Mouse (Mus musculus) T-cell, adult 2 months (primary cell): Measurements from ENCODE around the gene Amph.
"Not testable (repeated sequence)": the region's sequence is repeated elsewhere in the genome, so short reads cannot be mapped to it uniquely, and the experiment has no call there.

Source experiments
- DNase-seq: peaks from one replicate; pipeline ENCODE4 v3.0.0; 2022; ENCODE audit warnings: low spot score

The Amph gene

DNA sequence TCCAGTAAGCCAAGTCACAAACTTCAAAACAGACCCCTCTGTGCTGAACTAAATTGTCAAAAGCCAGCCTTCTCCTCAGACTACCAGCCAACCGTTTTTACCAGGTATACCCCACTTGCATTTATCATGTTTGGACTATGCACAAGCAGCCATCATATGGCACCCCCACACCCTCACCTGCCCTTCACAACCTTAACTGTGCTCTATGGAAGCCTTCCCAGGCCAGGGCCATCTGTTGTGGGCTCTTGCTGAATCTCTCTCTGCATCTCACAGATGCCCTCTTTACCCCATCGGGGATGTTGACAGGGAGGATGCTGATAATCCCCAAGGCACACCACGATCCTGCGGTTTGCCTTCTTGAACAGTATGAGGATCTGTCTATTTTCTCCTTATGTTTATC lies 77.9 kb downstream of the Amph start:
- no peak for DNase-seq

DNA sequence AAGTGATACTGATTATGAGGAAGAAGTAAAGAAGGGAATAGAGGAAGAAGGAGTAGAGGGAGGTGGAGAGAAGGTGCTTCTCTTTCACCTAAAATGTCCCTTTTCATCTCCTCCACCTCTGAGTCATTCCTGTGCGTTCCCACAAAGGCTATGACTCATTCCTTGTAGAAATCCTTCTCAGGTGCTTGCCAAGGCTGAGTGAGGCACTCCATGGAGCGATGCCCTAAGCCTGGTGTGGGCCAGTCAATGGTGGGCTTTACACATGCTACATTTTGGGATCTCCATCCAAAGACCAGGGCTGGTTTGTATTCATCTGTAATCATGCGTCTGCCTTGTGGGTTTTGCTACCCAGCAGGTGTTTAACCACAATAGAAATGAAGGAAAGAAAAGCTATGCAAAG lies 78.9 kb downstream of the Amph start:
- DNase-seq: no peak

DNA sequence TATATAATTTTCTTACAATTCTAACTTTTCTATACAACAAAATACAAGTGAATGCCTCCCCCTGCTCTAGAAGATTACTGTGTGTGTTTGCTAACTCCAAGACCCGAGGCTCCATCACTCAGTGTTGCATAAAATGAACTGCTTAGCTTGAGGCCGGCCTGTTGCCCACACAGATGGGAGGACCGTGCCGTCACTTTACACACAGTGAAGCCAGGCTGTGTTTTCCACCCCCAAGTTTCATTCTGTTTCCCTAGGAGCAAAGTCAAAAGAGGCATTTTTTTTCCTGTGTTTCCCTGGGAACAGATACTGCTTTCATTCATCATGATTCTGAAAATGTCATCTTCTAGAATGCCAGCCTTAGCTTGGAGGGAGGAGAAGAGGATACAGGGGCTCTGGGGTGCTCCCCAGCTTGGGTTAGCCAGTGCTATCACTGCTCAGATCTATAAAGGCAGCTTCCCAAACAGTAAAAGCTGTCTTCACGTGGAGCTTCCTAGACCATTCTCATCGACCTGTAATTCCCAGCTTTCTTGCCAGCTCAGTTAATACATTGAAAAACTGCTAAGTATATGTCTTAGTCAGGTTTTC lies 79.9 kb downstream of the Amph start:
- no peak for DNase-seq

DNA sequence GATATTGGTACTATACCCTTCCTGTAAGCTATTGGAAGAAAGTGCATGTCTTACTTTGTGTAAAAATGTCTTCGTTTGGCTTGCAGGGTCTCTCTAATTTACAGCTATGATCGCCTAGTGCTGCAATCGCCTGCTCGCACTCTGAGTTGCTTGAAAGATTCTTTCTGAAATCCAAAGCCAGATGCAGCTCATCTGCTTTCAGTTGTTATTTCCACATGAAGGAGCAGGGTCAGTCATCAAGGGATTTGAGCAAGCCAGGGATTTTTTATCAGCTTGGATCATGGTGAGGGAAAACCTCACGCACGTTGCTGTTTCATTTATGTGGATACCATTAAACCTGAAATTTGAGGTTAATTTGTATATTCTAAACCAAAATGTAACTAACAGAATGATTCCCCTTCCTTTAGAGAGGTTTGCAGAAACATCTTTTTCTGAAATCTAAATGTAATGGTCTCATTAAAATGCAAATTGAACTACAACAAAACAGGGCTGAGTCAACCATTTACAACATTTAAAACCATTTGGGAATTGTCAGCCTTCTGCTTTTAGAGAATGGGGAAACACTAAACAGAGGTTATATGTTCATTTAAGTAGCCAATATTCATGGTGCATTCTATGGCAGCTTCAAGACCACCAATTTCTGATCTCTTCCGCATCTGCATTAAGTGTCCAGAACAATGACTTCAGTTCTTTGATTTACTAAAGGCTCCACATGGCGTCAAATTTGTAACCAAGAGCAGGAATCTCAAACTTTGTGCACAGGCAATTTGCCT lies 84.1 kb downstream of the Amph start:
- DNase-seq: no peak

DNA sequence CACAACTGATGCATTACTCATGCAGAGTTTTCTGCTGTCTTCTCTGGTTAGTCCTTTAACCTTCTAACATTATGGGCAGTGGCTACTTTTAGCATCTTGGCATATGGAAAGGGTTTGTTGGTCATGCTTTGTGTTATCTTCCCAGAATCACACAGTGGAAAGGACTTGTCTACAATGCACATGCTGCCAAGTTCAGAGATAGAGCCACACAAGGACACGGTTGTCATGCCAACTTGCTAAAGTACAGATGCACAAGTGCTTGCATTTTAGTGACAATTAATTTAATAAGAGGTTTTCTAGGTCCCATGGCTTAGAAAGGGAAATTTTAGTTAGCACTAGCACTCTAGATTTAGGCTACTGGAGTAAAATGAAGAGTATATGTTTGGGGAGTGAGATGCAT lies 104.1 kb downstream of the Amph start:
- DNase-seq: no peak

DNA sequence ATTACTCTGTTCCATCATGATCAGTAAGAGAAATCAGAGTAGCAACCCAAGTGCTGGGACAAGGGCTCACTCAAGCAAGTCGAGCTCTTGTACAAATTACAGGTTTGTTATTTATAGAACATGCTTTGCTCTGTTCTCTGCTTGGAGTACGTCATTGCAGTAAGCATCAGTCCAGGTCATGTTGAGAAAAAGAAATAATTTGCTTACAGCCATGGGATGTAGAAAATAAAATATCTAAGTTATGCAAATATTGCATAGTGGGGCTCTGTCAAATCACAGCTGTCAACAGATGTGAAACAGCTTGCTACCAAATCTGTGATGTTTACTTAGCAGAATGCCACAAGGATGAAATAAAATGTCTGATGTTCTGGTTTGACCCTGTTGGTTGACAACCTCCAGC lies 106.5 kb downstream of the Amph start:
- no peak for DNase-seq

DNA sequence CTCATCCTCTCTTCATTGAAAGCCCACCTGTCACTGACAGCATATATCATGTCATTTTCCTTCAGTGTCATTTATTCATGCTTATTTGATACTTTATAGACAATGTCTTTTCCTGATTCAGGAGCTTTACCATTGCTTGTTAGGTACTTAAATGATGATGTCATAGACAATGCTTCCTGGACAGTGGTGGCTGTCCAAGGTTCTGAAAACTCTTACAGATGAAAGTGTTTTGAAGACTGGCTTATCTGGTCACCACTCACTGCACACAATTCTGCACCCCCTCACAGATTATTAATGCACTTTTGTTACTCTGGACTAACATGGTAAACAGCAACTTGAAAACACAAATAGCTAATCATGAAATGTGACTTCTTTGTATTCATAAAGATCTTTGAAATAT lies 124.3 kb downstream of the Amph start:
- no peak for DNase-seq

DNA sequence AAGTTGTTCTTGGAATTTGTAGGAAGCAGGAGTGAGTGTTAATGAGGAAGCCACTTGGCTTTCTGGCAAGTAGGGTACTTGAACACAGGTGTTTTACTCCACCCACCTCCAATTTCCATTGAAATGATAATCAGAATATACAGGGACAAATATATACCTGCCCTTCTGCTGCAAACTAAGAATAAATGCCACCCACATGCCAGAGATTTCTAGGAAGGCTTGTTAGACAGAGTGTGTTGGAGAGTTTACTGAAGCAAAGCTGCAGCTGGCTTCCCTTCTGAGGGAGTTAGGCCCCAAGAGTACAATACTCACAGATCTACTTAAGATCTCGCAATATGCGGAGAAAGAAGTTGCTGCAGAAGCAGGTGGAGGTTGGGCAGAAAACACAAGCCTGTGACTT lies 129.4 kb downstream of the Amph start:
- no peak for DNase-seq

DNA sequence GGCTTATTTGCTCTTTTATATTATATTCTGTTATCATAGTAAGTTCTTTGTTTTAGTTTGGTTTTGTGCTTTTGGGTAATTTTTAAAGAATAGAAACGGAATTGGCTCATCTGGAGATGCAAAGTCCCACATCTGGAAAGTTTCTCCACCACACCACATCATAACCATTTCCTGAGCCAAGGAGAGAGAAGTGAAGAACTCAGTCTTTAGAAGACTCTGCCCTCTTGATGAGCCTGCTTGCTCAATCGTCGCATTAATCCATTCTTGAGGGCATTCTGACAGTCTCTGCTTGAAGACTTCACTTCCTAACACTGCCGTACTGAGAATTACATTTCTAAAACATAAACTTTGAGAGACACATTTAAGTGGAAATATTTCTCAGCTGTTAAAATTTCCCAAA lies 133.9 kb downstream of the Amph start:
- no peak for DNase-seq

DNA sequence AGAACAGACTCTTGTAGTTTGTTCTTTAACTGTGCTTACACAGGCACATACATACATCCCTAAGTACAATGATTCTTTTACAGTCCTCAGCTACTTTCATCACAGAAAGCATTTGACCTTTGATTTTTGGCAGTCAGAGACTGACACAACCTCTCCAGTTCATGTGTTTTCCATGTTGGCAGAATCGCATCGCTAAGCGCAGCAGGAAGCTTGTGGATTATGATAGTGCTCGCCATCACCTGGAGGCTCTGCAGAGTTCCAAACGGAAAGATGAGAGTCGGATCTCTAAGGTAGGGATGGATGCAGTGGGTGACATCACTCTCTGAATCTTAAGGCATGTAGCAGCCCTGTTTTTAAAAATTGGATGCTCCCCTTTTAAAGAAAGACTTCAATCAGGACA lies 146.6 kb downstream of the Amph start:
- DNase-seq: no peak

DNA sequence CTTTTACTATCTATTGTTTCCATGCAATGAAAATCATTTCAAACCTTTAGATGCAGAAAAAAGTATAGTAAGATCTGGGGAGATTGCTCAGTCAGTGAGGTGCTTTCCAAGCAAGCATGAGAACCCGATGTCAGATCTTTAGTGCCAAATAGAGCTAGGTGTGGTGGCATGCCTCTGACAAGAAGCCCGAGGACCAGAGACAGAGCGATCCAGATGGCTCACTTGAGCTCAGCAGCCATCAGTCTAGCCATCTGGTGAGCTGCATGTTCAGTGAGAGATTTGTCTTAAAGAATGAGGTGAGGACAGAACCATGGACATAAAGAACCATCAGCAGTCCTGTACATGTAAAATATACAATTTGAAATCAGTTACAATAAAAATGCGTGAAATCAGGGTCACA lies 149.1 kb downstream of the Amph start:
- no peak for DNase-seq

DNA sequence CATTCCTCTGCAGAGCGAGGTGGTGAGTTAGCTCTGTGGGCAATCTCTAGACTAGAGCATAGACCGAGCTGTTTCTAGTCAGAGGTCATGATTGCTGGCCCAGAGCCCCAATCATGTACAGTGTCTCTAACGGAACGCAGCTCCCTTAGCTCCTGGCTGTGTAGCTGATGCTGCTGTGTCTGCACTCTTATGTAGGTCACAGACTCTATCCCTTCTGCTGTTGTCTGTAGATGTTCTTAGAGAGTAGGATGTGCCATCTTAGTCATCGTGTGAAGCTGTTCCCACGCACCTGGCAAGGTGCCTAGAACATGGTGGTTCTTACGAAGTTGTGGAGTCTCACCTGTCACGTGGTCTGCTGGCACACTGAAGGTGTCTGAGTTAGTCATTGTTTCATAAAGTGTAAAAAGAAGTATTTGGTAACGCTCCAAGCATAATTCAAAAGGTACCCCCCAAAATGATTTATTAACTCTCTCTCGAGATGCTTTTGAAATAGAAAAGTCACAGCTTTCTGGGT lies 153.9 kb downstream of the Amph start:
- DNase-seq: no peak

DNA sequence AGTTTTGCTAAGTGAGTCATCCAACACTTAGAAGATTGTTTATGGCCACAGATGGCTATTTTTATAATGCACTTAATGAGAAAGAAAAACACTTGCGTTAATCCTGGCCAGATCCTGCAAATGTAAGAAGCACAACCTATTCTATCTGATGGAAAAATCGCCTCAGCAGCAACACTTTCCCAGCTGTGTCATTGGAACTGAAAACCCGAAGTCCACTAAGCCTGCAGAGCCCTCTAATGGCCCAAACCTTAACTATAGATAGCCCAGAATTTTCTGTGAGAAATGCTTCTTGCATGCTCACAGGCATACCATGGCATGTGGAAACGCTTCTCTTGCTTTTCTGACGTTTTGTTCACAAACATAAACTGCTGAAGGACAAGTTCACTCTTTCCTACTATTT lies 158.4 kb downstream of the Amph start:
- no peak for DNase-seq

DNA sequence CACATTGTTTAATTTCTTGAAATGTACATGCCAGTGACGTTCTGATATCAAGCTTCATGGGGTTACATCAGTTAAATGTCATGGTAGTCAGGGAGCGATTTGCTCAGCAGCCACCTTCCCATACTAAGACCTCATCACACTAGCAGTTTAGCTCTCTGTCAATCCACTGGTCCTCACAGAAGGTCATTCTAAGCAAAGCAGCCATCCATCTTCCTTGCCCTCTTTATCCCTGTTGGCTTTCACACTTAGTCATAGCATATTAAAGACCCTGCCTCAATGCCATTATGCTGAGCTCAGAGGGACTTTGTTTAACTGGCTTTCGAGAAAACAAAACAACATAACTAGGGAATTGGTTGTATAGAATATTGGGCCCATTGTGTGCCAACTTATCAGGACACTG lies 161.3 kb downstream of the Amph start:
- no peak for DNase-seq

DNA sequence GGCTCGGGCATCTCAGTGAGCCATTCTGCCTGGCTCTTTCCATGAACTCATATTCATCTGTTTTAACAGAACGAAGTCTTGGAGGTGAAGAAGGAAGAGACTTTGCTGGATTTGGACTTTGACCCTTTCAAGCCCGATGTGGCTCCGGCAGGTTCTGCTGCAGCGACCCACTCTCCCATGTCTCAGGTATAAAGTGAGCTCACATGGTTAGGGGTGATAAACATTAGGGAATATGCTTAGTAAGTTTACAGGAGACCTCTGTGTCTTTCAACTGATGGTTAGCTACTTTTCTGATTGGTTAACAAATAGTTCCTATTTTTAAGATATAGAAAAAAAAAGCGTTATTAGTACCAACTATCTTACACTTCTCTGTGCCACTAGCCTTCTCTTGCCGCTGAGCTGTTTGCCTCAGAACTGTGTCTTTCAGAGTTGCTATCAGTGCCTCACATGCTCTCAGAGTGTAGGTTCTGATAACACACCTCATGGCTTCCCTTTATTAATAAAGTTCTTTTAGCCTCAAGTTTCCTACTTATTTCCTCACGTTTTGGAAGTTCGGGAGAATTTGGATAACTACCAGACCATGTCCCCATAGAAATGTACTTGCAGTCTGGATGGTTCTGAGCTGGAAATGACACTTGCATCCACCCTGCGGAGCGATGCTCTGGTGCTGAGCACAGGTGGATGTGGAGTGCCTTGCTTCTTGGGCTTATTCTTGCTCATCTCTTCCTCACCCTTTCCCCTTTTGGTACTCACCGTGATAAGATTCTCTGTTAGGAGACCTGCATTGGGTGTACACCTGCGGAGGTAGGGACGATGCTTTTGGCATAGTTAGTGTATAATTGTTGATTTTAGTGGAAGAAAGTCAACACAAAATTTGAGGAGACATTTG lies 165.3 kb downstream of the Amph start:
- no peak for DNase-seq

DNA sequence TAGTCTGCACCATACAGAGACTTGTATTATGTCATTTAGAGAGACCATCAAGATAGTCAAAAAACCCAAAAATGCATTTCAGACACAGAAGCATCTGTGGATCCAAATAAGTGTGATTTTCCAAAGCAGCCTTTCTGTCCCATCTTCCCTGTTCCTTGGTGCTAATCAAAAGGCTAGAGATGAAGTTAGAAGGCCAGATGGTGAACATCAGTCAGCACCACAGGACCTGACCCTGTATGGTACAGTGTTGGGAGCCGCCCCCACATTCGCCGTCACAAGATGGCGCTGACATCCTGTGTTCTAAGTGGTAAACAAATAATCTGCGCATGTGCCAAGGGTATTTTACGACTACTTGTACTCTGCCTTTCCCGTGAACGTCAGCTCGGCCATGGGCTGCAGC lies 166.8 kb downstream of the Amph start:
- DNase-seq: not testable (repeated sequence)

DNA sequence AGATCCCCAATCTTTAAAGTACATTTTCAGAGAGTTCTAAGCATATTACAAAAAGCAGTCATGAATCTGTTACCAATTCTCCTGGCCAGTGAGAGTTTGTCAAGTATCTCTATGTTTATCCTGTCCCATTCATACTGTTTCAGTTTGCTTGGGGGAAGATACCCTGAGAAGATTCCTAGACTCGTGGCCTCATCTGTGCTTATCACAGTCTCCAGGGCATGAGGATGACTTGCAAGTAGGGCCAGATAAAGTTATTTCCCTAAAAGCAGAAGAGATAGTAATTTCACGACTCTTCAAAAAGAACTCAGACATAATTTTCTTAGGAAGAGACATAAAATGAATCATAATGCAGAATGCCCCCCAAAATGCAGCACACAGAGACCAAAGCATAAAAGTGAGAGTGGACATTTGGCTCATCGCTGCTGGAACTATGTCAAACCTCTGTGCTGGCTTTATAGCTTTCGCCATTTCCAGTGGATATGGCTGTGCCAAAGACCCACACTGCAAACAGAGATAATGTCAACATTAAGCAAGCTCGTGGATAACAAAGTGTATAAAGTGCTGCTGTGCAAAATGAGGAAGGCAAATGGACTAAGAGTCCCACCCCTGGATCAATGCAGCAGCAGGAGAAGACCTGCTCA lies 179.0 kb downstream of the Amph start:
- DNase-seq: no peak

DNA sequence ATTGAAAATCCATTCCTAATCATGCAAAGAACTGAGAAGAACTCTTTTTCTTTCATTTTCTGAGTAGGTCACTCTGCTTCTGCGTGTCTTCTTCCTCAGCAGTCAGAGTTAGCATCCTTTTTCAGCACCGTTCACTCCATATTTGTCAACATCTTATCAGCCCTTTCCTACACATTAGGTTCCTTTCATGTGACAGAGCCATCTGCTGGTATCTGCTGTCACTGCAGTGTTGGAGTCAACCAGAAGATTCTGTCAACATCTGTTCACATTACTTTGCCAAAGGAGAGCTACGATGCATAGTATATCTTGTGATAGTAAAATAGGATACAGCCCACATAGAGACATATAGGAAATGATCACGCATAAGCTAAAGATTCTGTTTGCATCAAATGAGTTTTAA lies 185.8 kb downstream of the Amph start:
- DNase-seq: no peak

DNA sequence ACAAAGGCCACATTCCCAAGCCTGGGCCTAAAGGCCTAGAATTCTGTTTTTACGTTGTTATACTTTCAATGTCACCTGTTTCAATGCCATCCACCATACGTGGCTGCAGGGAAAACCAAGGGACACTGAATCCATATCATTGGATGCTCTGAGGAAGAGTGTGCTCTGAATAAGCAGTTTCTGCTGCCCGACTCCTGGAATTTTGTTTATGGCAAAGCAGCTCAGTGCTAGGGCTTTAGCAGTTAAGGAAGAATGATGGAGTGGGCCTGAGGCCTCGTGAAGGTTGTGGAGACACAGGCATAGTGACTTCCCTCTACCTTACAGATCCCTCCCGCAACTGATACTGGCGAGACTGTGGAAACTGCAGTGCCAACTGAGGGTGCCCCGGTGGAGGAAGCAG lies 189.2 kb downstream of the Amph start:
- no peak for DNase-seq

DNA sequence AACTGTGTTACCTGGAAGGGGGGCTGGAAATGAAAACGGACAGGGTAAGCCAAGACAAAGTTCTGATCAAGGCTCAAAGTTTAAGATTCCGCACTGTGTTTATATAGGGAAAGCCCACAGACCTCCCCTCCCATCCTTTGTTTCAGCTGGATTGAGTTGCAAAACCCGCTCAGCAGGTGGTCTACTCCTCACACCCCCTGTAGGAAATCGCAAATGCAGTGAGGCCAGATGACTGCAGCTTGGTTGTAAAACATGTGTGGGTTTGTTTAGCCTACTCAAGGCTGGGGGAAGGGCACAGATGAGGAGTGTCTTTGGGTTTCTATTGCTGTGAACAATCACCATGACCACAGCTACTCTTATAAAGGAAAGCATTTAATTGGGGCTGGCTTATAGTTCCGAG lies 189.9 kb downstream of the Amph start:
- DNase-seq: no peak

DNA sequence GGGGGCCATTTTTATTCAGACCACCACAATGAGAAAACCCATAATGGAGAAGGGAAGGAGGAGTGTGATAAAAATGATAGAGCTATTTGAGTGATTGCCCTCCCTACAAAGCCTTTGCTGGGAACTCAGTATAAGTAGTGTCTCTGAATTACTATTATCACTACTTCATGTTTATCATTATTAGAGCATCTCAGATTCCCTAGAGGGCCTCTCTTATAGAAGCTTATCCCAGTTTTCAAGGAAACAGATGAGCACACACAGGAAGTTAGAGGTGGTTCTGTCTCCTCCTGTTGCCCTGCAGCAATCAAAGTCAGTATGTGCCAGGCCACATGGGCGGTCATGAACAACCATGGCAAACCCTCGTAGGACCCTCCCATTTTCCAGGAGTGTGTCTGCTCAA lies 190.5 kb downstream of the Amph start:
- no peak for DNase-seq

DNA sequence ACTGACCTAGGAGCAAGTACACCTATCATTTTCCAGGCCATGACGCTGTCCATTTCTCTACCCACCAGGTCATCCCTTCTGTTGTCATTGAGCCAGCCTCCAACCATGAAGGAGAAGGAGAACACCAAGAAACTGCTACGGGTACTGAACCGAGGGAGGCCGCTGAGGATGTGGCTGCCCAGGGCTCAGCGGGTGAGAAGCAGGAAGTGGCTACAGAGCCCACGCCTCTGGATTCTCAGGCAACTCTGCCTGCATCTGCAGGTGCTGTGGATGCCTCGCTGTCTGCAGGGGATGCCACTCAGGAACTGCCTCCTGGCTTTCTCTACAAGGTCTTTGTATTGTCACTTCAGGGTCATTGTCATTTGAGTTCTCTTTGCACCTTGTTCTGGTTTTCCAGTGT lies 191.1 kb downstream of the Amph start:
- peak; percentile 33 for DNase-seq

DNA sequence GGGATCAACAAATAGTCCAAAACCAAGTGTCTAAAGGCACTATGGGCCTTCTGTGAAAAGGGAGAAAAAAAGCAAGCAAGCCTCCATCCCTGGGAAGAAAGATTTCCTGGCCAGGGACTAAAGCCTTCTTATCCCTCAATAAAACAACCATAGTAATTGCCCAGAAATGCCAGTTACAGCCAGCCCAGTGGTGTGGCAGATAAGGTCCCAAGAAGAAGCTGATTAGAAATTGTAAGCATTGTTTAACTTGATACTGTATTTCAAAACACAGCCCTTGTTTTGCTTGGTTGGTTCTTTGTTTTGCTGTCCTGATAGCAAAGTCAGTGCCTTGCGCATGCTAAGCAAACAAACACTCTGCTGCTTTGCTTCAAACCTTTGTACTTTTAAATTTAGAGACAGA lies 191.8 kb downstream of the Amph start:
- DNase-seq: no peak
